Mouse (Mus musculus): Measurements from ENCODE around the gene Gtpbp4. TPM values are rescaled to one million over a fixed set of nuclear protein-coding genes. Genes with fewer than 3 reads are reported as not detected.

Gtpbp4 gene
- total RNA-seq, 2 experiments from 2014 or later = 85.6 to 155 TPM

Other genes starting within 250 kb of the Gtpbp4 start
- 23.9 and 28.5 TPM in 2 replicates for gene Wdr37, start 124.2 kb downstream of the Gtpbp4 start, total RNA-seq (2014; fragmentation: Nextera tagmentation)
- 18.9 and 20.7 TPM in 2 replicates for gene Wdr37, start 124.2 kb downstream of the Gtpbp4 start, total RNA-seq (2017)
- 25.0 and 26.1 TPM in 2 replicates for gene Idi1, start 110.6 kb downstream of the Gtpbp4 start, total RNA-seq (2014; fragmentation: Nextera tagmentation)
- gene Idi1, start 110.6 kb downstream of the Gtpbp4 start, total RNA-seq (2017) = 19.6 and 31.5 TPM in 2 replicates
- not detected in 2 replicates for gene Gm9745, start 47.9 kb downstream of the Gtpbp4 start, total RNA-seq (2014; fragmentation: Nextera tagmentation)
- gene Gm9745, start 47.9 kb downstream of the Gtpbp4 start, total RNA-seq (2017) = not detected in 2 replicates
- gene Idi2, start 43.2 kb downstream of the Gtpbp4 start, total RNA-seq (2014; fragmentation: Nextera tagmentation) = not detected in 2 replicates
- not detected in 2 replicates for gene Idi2, start 43.2 kb downstream of the Gtpbp4 start, total RNA-seq (2017)
- gene Larp4b, start 97.8 kb upstream of the Gtpbp4 start, total RNA-seq (2014; fragmentation: Nextera tagmentation) = 59.1 and 61.6 TPM in 2 replicates
- gene Larp4b, start 97.8 kb upstream of the Gtpbp4 start, total RNA-seq (2017) = 79.1 and 81.7 TPM in 2 replicates